11 mouse cellular contexts compared by ENCODE assay signal in genomic region chr11:103264427-103265005, GRCm38 (mm10). TPM values are rescaled to one million over a fixed set of nuclear protein-coding genes. Genes with fewer than 3 reads are reported as not detected.
DNase-seq lines count a peak whose midpoint lies in the region; ATAC-seq and TF ChIP-seq lines count a peak whose summit lies in the region.
"Had no signal": no experiment of that assay in that cellular context is flagged by ENCODE, and none has a peak within 500 bp of the region (broad histone marks: within the 10 kb centered on the region; RNA-seq: fewer than 3 reads in every experiment).

No protein-coding gene starts in this region.

- TF ChIP-seq EP300 in stomach, postnatal 0 days (optimal IDR thresholded peaks at IDR 0.05), result no peak

- DNase-seq in intestine, embryonic 14.5 days (ENCODE audit: low spot score), result no peak
- DNase-seq in kidney, adult 9 months, result peak; percentile 70
- DNase-seq in stomach, postnatal 0 days (ENCODE audit: low spot score), result no peak
- DNase-seq in cerebellum, adult 9-11 months, result no peak
- no peak for DNase-seq in c-Kit-positive CD71-positive TER-119-positive erythroid progenitor cells, embryonic 14.5 days (ENCODE audit: low spot score)
- DNase-seq in spleen, adult 12 weeks (ENCODE audit: low spot score), result no peak
- DNase-seq: cerebellum, postnatal 25 days had no signal

- TF ChIP-seq CTCF in stomach, postnatal 0 days (IDR thresholded peaks at IDR 0.05; ENCODE audit: low read depth), result no peak

- no peaks in the 10 kb centered on the region for H3K27me3 ChIP-seq in intestine, embryonic 14.5 days (replicated peaks; ENCODE audit: control insufficient read depth, insufficient read depth, low read length)
- no peaks in the 10 kb centered on the region for H3K27me3 ChIP-seq in intestine, embryonic 15.5 days (replicated peaks)
- H3K27me3 ChIP-seq in embryonic facial prominence, embryonic 13.5 days, result no peaks in the 10 kb centered on the region
- no peaks in the 10 kb centered on the region for H3K27me3 ChIP-seq in stomach, postnatal 0 days (ENCODE audit: control insufficient read depth, insufficient read depth, low read length)
- H3K27me3 ChIP-seq: lung, embryonic 15.5 days; stomach, embryonic 15.5 days had no signal

- no peak overlapping the region for H3K4me2 ChIP-seq in intestine, embryonic 14.5 days (ENCODE audit: low read length)
- H3K4me2 ChIP-seq in intestine, embryonic 15.5 days (replicated peaks), result no peak overlapping the region
- no peak overlapping the region for H3K4me2 ChIP-seq in embryonic facial prominence, embryonic 13.5 days
- no peak overlapping the region for H3K4me2 ChIP-seq in stomach, postnatal 0 days (replicated peaks; ENCODE audit: low read depth)

- H3K4me1 ChIP-seq in intestine, embryonic 14.5 days (replicated peaks; ENCODE audit: control insufficient read depth, insufficient read depth, low read length), result peaks cover 43% of the 10 kb centered on the region
- H3K4me1 ChIP-seq in intestine, embryonic 15.5 days (replicated peaks), result peaks cover 32% of the 10 kb centered on the region
- H3K4me1 ChIP-seq in embryonic facial prominence, embryonic 13.5 days, result peaks cover 61% of the 10 kb centered on the region
- peaks cover 11% of the 10 kb centered on the region for H3K4me1 ChIP-seq in stomach, postnatal 0 days (replicated peaks; ENCODE audit: control insufficient read depth, insufficient read depth)

- ATAC-seq in intestine, embryonic 14.5 days (replicated peaks; ENCODE audit: low FRiP score, low TSS enrichment, low read depth), result no peak
- no peak for ATAC-seq in intestine, embryonic 15.5 days
- no peak for ATAC-seq in embryonic facial prominence, embryonic 13.5 days (ENCODE audit: insufficient number of reproducible peaks, insufficient read depth, low FRiP score, low TSS enrichment, low read depth)
- ATAC-seq in stomach, postnatal 0 days (ENCODE audit: low FRiP score, low TSS enrichment), result no peak

- H3K27ac ChIP-seq in intestine, embryonic 14.5 days (ENCODE audit: low read depth), result no peak overlapping the region
- no peak overlapping the region for H3K27ac ChIP-seq in intestine, embryonic 15.5 days
- H3K27ac ChIP-seq in embryonic facial prominence, embryonic 13.5 days, result no peak overlapping the region
- H3K27ac ChIP-seq in stomach, postnatal 0 days (replicated peaks), result peak overlapping the region; percentile 18
- H3K27ac ChIP-seq: lung, embryonic 15.5 days; stomach, embryonic 15.5 days had no signal

- H3K9me3 ChIP-seq in intestine, embryonic 14.5 days (ENCODE audit: control insufficient read depth, low read length), result no peaks in the 10 kb centered on the region
- H3K9me3 ChIP-seq in intestine, embryonic 15.5 days, result no peaks in the 10 kb centered on the region
- H3K9me3 ChIP-seq in embryonic facial prominence, embryonic 13.5 days, result no peaks in the 10 kb centered on the region
- no peaks in the 10 kb centered on the region for H3K9me3 ChIP-seq in stomach, postnatal 0 days (ENCODE audit: control insufficient read depth, low read length)
- H3K9me3 ChIP-seq: lung, embryonic 15.5 days; stomach, embryonic 15.5 days had no signal

- 87% methylated on average over 20 of the region's 20 CpGs for WGBS in intestine, embryonic 14.5 days
- 79% methylated on average over 20 of the region's 20 CpGs for WGBS in intestine, embryonic 15.5 days
- WGBS in embryonic facial prominence, embryonic 13.5 days, result 81% methylated on average over 20 of the region's 20 CpGs
- 80% methylated on average over 20 of the region's 20 CpGs for WGBS in stomach, postnatal 0 days

- no peak overlapping the region for H3K4me3 ChIP-seq in intestine, embryonic 14.5 days (ENCODE audit: low read depth, low read length)
- no peak overlapping the region for H3K4me3 ChIP-seq in intestine, embryonic 15.5 days (replicated peaks)
- no peak overlapping the region for H3K4me3 ChIP-seq in embryonic facial prominence, embryonic 13.5 days
- no peak overlapping the region; the same call in 1 of the 2 replicates for H3K4me3 ChIP-seq in stomach, postnatal 0 days (ENCODE audit: low read depth, low read length)
- H3K4me3 ChIP-seq: lung, embryonic 15.5 days; stomach, embryonic 15.5 days had no signal

- H3K36me3 ChIP-seq in intestine, embryonic 14.5 days (ENCODE audit: control insufficient read depth, insufficient read depth, low read length), result no peaks in the 10 kb centered on the region
- H3K36me3 ChIP-seq in intestine, embryonic 15.5 days, result no peaks in the 10 kb centered on the region
- H3K36me3 ChIP-seq in embryonic facial prominence, embryonic 13.5 days, result no peaks in the 10 kb centered on the region
- no peaks in the 10 kb centered on the region for H3K36me3 ChIP-seq in stomach, postnatal 0 days (ENCODE audit: control insufficient read depth, insufficient read depth, low read length)
- H3K36me3 ChIP-seq: lung, embryonic 15.5 days; stomach, embryonic 15.5 days had no signal

- 0 out of 2 replicates have a peak overlapping the region, but pooled peaks have one; percentile 2 for H3K9ac ChIP-seq in intestine, embryonic 14.5 days (ENCODE audit: low read length)
- no peak overlapping the region for H3K9ac ChIP-seq in intestine, embryonic 15.5 days
- peak overlapping the region; percentile 49; the same call in 1 of the 2 replicates for H3K9ac ChIP-seq in embryonic facial prominence, embryonic 13.5 days
- H3K9ac ChIP-seq in stomach, postnatal 0 days (ENCODE audit: low read length), result peak overlapping the region; percentile 38; the same call in 1 of the 2 replicates
- H3K9ac ChIP-seq: lung, embryonic 15.5 days; stomach, embryonic 15.5 days had no signal

RNA-seq across cellular contexts. Expression of gene Map3k14, which starts 2.8 kb away (rescaled TPM):
- 3.7 and 3.9 TPM in 2 replicates for polyA plus RNA-seq in intestine, embryonic 14.5 days (2014; fragmentation: Nextera tagmentation; extraction: Ambion mirVana)
- polyA plus RNA-seq in intestine, embryonic 15.5 days (2015; fragmentation: Nextera tagmentation; extraction: Ambion mirVana), result 2.9 and 3.6 TPM in 2 replicates
- polyA plus RNA-seq in embryonic facial prominence, embryonic 13.5 days (2015; fragmentation: Nextera tagmentation; extraction: Ambion mirVana), result 4.4 and 5.5 TPM in 2 replicates
- polyA plus RNA-seq in stomach, postnatal 0 days (2015; fragmentation: Nextera tagmentation; extraction: Ambion mirVana), result 1.6 TPM in 2 replicates

RNA-seq across cellular contexts. Expression of gene Spata32, which starts 46.3 kb away (rescaled TPM):
- not detected in 2 replicates for polyA plus RNA-seq in intestine, embryonic 14.5 days (2014; fragmentation: Nextera tagmentation; extraction: Ambion mirVana)
- polyA plus RNA-seq in intestine, embryonic 15.5 days (2015; fragmentation: Nextera tagmentation; extraction: Ambion mirVana), result not detected in 2 replicates
- polyA plus RNA-seq in embryonic facial prominence, embryonic 13.5 days (2015; fragmentation: Nextera tagmentation; extraction: Ambion mirVana), result not detected in 2 replicates
- not detected in 2 replicates for polyA plus RNA-seq in stomach, postnatal 0 days (2015; fragmentation: Nextera tagmentation; extraction: Ambion mirVana)
- polyA plus RNA-seq: lung, embryonic 15.5 days; stomach, embryonic 15.5 days had no signal

RNA-seq across cellular contexts. Expression of gene 1700023F06Rik, which starts 56.2 kb away (rescaled TPM):
- 1.3 and 1.4 TPM in 2 replicates for polyA plus RNA-seq in intestine, embryonic 14.5 days (2014; fragmentation: Nextera tagmentation; extraction: Ambion mirVana)
- 0.73 and 1.0 TPM in 2 replicates for polyA plus RNA-seq in intestine, embryonic 15.5 days (2015; fragmentation: Nextera tagmentation; extraction: Ambion mirVana)
- 1.4 and 2.2 TPM in 2 replicates for polyA plus RNA-seq in embryonic facial prominence, embryonic 13.5 days (2015; fragmentation: Nextera tagmentation; extraction: Ambion mirVana)
- 1.0 and 1.7 TPM in 2 replicates for polyA plus RNA-seq in stomach, postnatal 0 days (2015; fragmentation: Nextera tagmentation; extraction: Ambion mirVana)
